Mouse (Mus musculus): ENCODE measurements around the gene Nrn1l. TPM values are rescaled to one million over a fixed set of nuclear protein-coding genes. Genes with fewer than 3 reads are reported as not detected.
A peak's percentile ranks its signal among the peaks of the same experiment; 100 is the strongest.

Gene Nrn1l
- polyA plus RNA-seq, 1 experiment = 4.2 TPM

GRCm38 (mm10) chr8:105889756-105890465, 3.5 kb upstream of the Nrn1l start:
- no peak for DNase-seq (ENCODE audit: extremely low spot score in 1 of 2, low spot score in 1 of 2)

GRCm38 (mm10) chr8:105890870-105891269, 2.5 kb upstream of the Nrn1l start:
- DNase-seq (ENCODE audit: extremely low spot score in 1 of 2, low spot score in 1 of 2) = peak in 1 of 2 experiments; percentile 63

- peak in 1 of 2 experiments; percentile 65 for DNase-seq (ENCODE audit: extremely low spot score in 1 of 2, low spot score in 1 of 2)
These were observed 935 bp upstream of the Nrn1l start for GRCm38 (mm10) chr8:105892432-105892831.

GRCm38 (mm10) chr8:105897801-105898480, 4.6 kb downstream of the Nrn1l start:
- no peak for DNase-seq (ENCODE audit: extremely low spot score in 1 of 2, low spot score in 1 of 2)

GRCm38 (mm10) chr8:105900180-105900940, 7.0 kb downstream of the Nrn1l start, which contains the start of gene Pskh1:
Gene Pskh1, plus strand, starts transcription at chr8:105900441.
- DNase-seq (ENCODE audit: extremely low spot score in 1 of 2, low spot score in 1 of 2) = peak; percentile 74 to 95

- no peak for DNase-seq (ENCODE audit: extremely low spot score in 1 of 2, low spot score in 1 of 2)
These were observed 7.7 kb downstream of the Nrn1l start for GRCm38 (mm10) chr8:105900941-105901616.

- no peak for DNase-seq (ENCODE audit: extremely low spot score in 1 of 2, low spot score in 1 of 2)
These were observed 26.0 kb downstream of the Nrn1l start for GRCm38 (mm10) chr8:105919390-105919789.

GRCm38 (mm10) chr8:105925123-105925522, 31.8 kb downstream of the Nrn1l start:
- DNase-seq (ENCODE audit: extremely low spot score in 1 of 2, low spot score in 1 of 2) = peak in 1 of 2 experiments; percentile 70

GRCm38 (mm10) chr8:105930602-105931001, 37.2 kb downstream of the Nrn1l start:
- peak in 1 of 2 experiments; percentile 91 for DNase-seq (ENCODE audit: extremely low spot score in 1 of 2, low spot score in 1 of 2)

GRCm38 (mm10) chr8:105931271-105931670, 37.9 kb downstream of the Nrn1l start:
- DNase-seq (ENCODE audit: extremely low spot score in 1 of 2, low spot score in 1 of 2) = peak; percentile 68 to 76

GRCm38 (mm10) chr8:105932525-105932924, 39.2 kb downstream of the Nrn1l start:
- DNase-seq (ENCODE audit: extremely low spot score in 1 of 2, low spot score in 1 of 2) = no peak

- DNase-seq (ENCODE audit: extremely low spot score in 1 of 2, low spot score in 1 of 2) = no peak
These were observed 40.4 kb downstream of the Nrn1l start, which contains the start of gene Ctrl for GRCm38 (mm10) chr8:105933762-105934161. Gene Ctrl, minus strand, starts transcription at chr8:105933862.

GRCm38 (mm10) chr8:105935105-105935504, 41.7 kb downstream of the Nrn1l start:
- DNase-seq (ENCODE audit: extremely low spot score in 1 of 2, low spot score in 1 of 2) = no peak

- DNase-seq (ENCODE audit: extremely low spot score in 1 of 2, low spot score in 1 of 2) = no peak
These were observed 42.7 kb downstream of the Nrn1l start for GRCm38 (mm10) chr8:105935863-105936603.

GRCm38 (mm10) chr8:105936866-105937475, 43.6 kb downstream of the Nrn1l start:
- peak; percentile 85 to 87 for DNase-seq (ENCODE audit: extremely low spot score in 1 of 2, low spot score in 1 of 2)

GRCm38 (mm10) chr8:105937496-105938305, 44.3 kb downstream of the Nrn1l start:
- peak in 1 of 2 experiments; percentile 47 for DNase-seq (ENCODE audit: extremely low spot score in 1 of 2, low spot score in 1 of 2)

- DNase-seq (ENCODE audit: extremely low spot score in 1 of 2, low spot score in 1 of 2) = peak in 1 of 2 experiments; percentile 60
These were observed 44.9 kb downstream of the Nrn1l start, which contains the start of gene Psmb10 for GRCm38 (mm10) chr8:105938306-105938669. Gene Psmb10, minus strand, starts transcription at chr8:105938444.

GRCm38 (mm10) chr8:105942026-105942425, 48.7 kb downstream of the Nrn1l start:
- DNase-seq (ENCODE audit: extremely low spot score in 1 of 2, low spot score in 1 of 2) = no peak
